Comparison of ENCODE assay signal across 24 mouse cellular contexts in the genomic region with DNA sequence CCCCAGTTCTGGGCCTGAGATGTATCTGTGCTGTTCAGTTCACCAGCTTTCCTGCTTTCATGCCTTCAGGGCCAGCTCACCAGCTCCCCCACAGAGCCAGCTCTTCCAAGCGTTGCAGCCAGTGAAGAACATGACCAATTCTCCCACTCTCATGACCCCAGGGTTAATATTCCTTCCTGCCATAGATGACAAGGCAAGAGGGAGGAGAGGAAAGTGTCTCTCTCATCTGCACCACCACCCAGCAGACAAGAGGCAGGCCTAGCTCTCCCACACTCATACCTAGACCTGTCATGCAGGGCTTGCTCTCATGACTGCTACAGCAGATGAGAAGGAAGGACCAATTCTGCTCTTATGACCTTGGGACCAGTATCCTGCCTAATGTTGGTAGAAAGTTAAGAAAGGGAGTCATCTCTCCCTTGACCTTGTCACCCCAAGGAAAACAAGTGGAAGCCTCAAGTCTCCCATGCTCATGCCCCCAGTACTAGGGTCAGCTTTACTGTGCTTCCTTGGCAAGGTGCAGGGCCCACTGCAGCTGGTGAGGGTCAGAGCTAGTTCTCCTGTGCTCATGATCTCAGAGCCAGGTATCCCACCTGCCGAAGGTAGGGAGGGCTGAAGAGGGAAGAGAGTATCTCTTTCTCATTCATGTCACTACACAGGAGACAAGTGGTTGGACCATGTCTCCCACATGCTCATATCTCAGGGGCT.
"Had no signal": no experiment of that assay in that cellular context is flagged by ENCODE, and none has a peak within 500 bp of the region (broad histone marks: within the 10 kb centered on the region; RNA-seq: fewer than 3 reads in every experiment).

No protein-coding gene starts in this region.

- H3K4me2 ChIP-seq: limb, embryonic 13.5 days; liver, embryonic 12.5 days; liver, embryonic 15.5 days; lung, embryonic 15.5 days; midbrain, embryonic 11.5 days; midbrain, embryonic 15.5 days; neural tube, embryonic 12.5 days; neural tube, embryonic 15.5 days had no signal

- DNase-seq: layer of hippocampus, adult 9-11 months; liver; lung, adult 18-20 months; lung, postnatal 10 days; lung, postnatal 36 days; right cerebral cortex, adult 18-20 months; right cerebral cortex, postnatal 14 days; right cerebral cortex, postnatal 4 days; thymus, adult 2 months; thymus, postnatal 14 days; thymus, postnatal 4 days had no signal

- H3K9me3 ChIP-seq: limb, embryonic 10.5 days; limb, embryonic 13.5 days; liver, embryonic 15.5 days; lung, embryonic 15.5 days; midbrain, embryonic 15.5 days; neural tube, embryonic 12.5 days; neural tube, embryonic 15.5 days had no signal

- H3K9ac ChIP-seq: limb, embryonic 13.5 days; liver, embryonic 12.5 days; liver, embryonic 15.5 days; lung, embryonic 15.5 days; midbrain, embryonic 15.5 days; neural tube, embryonic 12.5 days; neural tube, embryonic 15.5 days had no signal

- H3K4me1 ChIP-seq: limb, embryonic 10.5 days; limb, embryonic 13.5 days; liver, embryonic 12.5 days; liver, embryonic 15.5 days; lung, embryonic 15.5 days; megakaryocyte, embryonic 14.5 days; midbrain, embryonic 15.5 days; neural tube, embryonic 12.5 days; neural tube, embryonic 15.5 days had no signal

- H3K4me3 ChIP-seq: layer of hippocampus, adult 2 months; limb, embryonic 10.5 days; limb, embryonic 13.5 days; liver, embryonic 12.5 days; liver, embryonic 15.5 days; lung, embryonic 15.5 days; megakaryocyte, embryonic 14.5 days; midbrain, embryonic 15.5 days; neural tube, embryonic 12.5 days; neural tube, embryonic 15.5 days had no signal

- ATAC-seq: intestine, postnatal 0 days; liver, embryonic 12.5 days; midbrain, embryonic 15.5 days had no signal

- H3K36me3 ChIP-seq: limb, embryonic 10.5 days; limb, embryonic 13.5 days; liver, embryonic 12.5 days; liver, embryonic 15.5 days; lung, embryonic 15.5 days; midbrain, embryonic 15.5 days; neural tube, embryonic 12.5 days; neural tube, embryonic 15.5 days had no signal

- H3K27me3 ChIP-seq: limb, embryonic 13.5 days; liver, embryonic 12.5 days; liver, embryonic 15.5 days; lung, embryonic 15.5 days; megakaryocyte, embryonic 14.5 days; midbrain, embryonic 15.5 days; neural tube, embryonic 12.5 days; neural tube, embryonic 15.5 days had no signal

- H3K27ac ChIP-seq: layer of hippocampus, adult 2 months; limb, embryonic 10.5 days; limb, embryonic 13.5 days; liver, embryonic 12.5 days; liver, embryonic 15.5 days; lung, embryonic 15.5 days; midbrain, embryonic 15.5 days; neural tube, embryonic 12.5 days; neural tube, embryonic 15.5 days; stomach, postnatal 0 days had no signal
